Mouse (Mus musculus) embryonic facial prominence, embryonic 14.5 days (tissue): ENCODE results near the gene Ift52. TPM values are rescaled to one million over a fixed set of nuclear protein-coding genes. Genes with fewer than 3 reads are reported as not detected.

Experiments
- ATAC-seq: fragments of 200-750 bp; cut with Nextera tagmentation; 2 replicates; pipeline ENCODE4 v1.8.0; 2017; ENCODE audit warnings: low read depth, moderate number of reproducible peaks, moderate TSS enrichment
- DNase-seq: peaks from one replicate; pipeline ENCODE4 v3.0.0-alpha.2; 2015; ENCODE audit warnings: low spot score
- H3K27ac ChIP-seq: fragments of 300-500 bp; sonication (generic); replicated peaks from 2 replicates; pipeline ENCODE4 v1.5.1; 2014; ENCODE audit warnings: low read depth, mild to moderate bottlenecking, low read length, moderate library complexity
- H3K27me3 ChIP-seq: fragments of 300-500 bp; sonication (generic); replicated peaks from 2 replicates; pipeline ENCODE4 v1.6.1; 2014; ENCODE audit warnings: low read length; ENCODE audit not compliant: control insufficient read depth, insufficient read depth
- H3K36me3 ChIP-seq: fragments of 300-500 bp; sonication (generic); 2 replicates; pipeline ENCODE4 v1.6.1; 2014; ENCODE audit warnings: low read length, mixed read lengths; ENCODE audit not compliant: control insufficient read depth, insufficient read depth
- H3K4me1 ChIP-seq: fragments of 300-500 bp; sonication (generic); 2 replicates; pipeline ENCODE4 v1.6.1; 2014; ENCODE audit warnings: antibody characterized with exemption, low read length; ENCODE audit not compliant: control insufficient read depth, insufficient read depth
- H3K4me2 ChIP-seq: fragments of 300-500 bp; sonication (generic); 2 replicates; pipeline ENCODE4 v1.6.1; 2014; ENCODE audit warnings: low read depth, mild to moderate bottlenecking, low read length, moderate library complexity, mixed read lengths
- H3K4me3 ChIP-seq: fragments of 300-500 bp; sonication (generic); 2 replicates; pipeline ENCODE4 v1.5.1; 2014; ENCODE audit warnings: low read depth, mild to moderate bottlenecking, low read length
- H3K9ac ChIP-seq: fragments of 300-500 bp; sonication (generic); 2 replicates; pipeline ENCODE4 v1.6.1; 2014; ENCODE audit warnings: low read depth, mild to moderate bottlenecking, low read length, moderate library complexity, mixed read lengths
- H3K9me3 ChIP-seq: fragments of 300-500 bp; sonication (generic); 2 replicates; pipeline ENCODE4 v1.6.1; 2016; ENCODE audit warnings: low read length; ENCODE audit not compliant: control insufficient read depth
- WGBS: fragments of 180-500 bp; shearing (Covaris S2); extraction: QIAGEN DNeasy Blood & Tissue Kit; methylation state at CpG from one replicate; pipeline ENCODE4 v1.1.7; 2014; 5-methylcytosine and 5-hydroxymethylcytosine counted together
- polyA plus RNA-seq: library from polyadenylated mRNA; unstranded; fragments of >200 nt; fragmentation: Nextera tagmentation; extraction: Ambion mirVana; gene quantifications from 2 replicates; pipeline ENCODE4 v1.2.1, GENCODE M21; 2014

Gene Ift52
- polyA plus RNA-seq, 1 experiment from 2014 or later: 40.6 TPM

DNA sequence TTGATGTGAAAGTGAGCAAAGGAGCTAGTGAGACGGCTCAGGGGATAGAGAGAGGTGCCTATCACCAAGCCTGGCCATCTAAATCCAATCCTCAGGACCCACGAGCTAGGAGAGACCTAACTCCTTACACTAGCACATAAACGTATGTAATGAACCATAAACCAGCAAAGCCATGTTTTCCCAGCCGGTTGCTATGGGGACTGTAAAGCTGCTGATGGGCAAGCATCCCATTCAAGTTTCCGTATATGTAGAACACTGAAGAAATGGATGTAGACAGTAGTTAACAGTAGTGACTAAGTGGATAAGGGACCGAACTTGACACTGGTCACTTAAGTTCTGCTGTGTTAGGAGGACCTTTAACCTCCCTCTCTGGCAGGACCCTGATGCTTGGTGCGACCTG lies 56.9 kb downstream of the Ift52 start:
- Histone ChIP-seq H3K27ac (no peak overlapping the region), H3K27me3 (no peaks in the 10 kb centered on the region), H3K9me3 (no peaks in the 10 kb centered on the region), H3K36me3 (peaks cover 16% of the 10 kb centered on the region; the same call in 1 of the 2 replicates), H3K9ac (no peak overlapping the region), H3K4me2 (no peak overlapping the region), H3K4me3 (no peak overlapping the region), H3K4me1 (no peaks in the 10 kb centered on the region)
- ATAC-seq: no peak
- DNase-seq: no peak
- 71% methylated on average over 7 of the region's 7 CpGs for WGBS

DNA sequence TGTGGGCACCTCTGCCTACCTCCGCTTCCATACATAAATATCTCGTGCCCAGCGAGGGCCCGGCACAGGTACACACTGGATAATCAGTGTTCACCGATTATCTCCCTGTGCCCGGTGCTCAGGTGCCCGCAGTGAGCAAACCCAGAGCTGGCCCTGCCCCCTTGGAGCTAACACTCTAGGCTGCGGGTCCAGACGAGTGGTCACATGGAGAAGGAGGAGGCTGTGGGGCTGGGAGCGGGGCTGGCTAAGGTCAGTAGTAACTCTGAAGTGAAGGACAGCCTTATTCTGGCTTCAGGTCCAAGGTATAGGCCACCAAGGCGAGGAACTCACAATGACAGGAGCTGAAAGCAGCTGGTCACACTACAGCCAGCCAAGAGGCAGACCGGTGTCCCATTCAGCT lies 57.7 kb downstream of the Ift52 start:
- no peak for ATAC-seq
- DNase-seq: no peak

DNA sequence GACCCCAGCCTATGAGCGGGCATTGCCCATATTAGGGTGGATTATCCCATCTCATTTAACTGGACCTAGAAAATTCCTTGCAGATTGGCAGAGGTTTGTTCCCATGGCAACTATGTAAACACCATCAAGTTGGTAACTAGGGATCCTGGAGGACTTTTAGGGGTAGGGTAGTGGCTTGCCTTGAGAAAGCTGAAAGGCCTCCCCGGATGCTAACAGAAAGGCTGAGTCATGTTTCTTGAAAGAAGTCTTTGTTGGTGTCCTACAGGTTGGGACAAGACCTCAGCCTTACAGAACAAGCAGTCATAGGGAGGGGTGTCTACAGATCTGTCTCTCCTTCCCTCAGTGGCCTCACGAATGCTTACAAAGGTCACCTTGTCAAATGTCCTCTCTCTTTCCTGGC lies 58.1 kb downstream of the Ift52 start:
- Histone ChIP-seq H3K4me1 (no peaks in the 10 kb centered on the region), H3K9me3 (no peaks in the 10 kb centered on the region), H3K27me3 (no peaks in the 10 kb centered on the region), H3K36me3 (peaks cover 18% of the 10 kb centered on the region; the same call in 1 of the 2 replicates), H3K4me3 (no peak overlapping the region), H3K27ac (no peak overlapping the region), H3K9ac (no peak overlapping the region), H3K4me2 (no peak overlapping the region)
- 65% methylated on average over 3 of the region's 3 CpGs for WGBS
- ATAC-seq (no peak), DNase-seq (peak; percentile 10)

More for the DNA sequence above, 57.7 kb downstream of the Ift52 start:
- Histone ChIP-seq H3K4me2 (no peak overlapping the region), H3K9ac (no peak overlapping the region), H3K4me3 (no peak overlapping the region), H3K27me3 (no peaks in the 10 kb centered on the region), H3K36me3 (peaks cover 17% of the 10 kb centered on the region; the same call in 1 of the 2 replicates), H3K9me3 (no peaks in the 10 kb centered on the region), H3K4me1 (no peaks in the 10 kb centered on the region), H3K27ac (no peak overlapping the region)
- 92% methylated on average over 12 of the region's 12 CpGs for WGBS

DNA sequence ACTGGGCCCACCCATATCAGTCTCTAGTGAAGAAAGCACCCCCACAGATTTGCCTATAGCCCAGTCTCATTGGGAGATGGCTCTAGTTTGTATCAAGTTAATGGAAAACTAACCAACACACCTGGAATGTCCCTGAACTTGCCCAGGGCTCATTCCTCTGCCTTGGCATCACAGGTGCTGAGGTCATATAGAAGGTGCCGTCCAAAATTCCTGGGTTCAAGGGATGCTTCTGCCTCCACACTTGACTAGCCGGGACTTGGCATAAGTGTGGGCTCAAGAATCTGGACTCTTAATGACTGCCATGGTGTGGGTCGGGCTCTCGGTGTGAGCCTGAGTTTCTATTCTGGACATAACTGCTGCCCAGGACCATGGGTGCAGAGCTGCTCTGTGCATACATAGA lies 61.9 kb downstream of the Ift52 start:
- Histone ChIP-seq H3K4me2 (no peak overlapping the region), H3K9me3 (no peaks in the 10 kb centered on the region), H3K27ac (no peak overlapping the region), H3K36me3 (peaks cover 17% of the 10 kb centered on the region; the same call in 1 of the 2 replicates), H3K27me3 (no peaks in the 10 kb centered on the region), H3K4me3 (no peak overlapping the region), H3K4me1 (no peaks in the 10 kb centered on the region), H3K9ac (no peak overlapping the region)
- WGBS: 93% methylated on average over 4 of the region's 4 CpGs
- ATAC-seq (no peak), DNase-seq (no peak)

DNA sequence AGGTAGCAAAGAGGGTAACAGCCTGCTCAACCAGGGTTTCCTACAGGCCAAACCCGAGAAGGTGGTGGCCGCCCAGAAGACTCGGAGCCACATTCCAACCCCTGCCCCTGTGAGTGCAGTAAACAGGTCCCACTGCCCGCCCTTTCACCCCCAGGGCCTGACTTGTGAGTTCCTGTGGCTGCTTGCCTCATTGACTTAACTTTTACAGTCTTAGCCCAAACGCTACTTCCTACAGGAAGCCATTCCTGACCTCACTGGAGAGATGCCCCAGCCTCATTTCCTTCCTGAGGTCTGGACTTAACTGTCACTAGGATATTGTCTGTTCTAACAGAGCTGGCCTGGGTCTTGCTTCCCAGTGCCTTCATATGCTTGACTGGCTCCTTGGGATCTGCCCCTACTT lies 65.4 kb downstream of the Ift52 start:
- 78% methylated on average over 2 of the region's 5 CpGs for WGBS
- Histone ChIP-seq H3K4me2 (no peak overlapping the region), H3K27me3 (no peaks in the 10 kb centered on the region), H3K36me3 (peaks cover 12% of the 10 kb centered on the region; the same call in 1 of the 2 replicates), H3K4me3 (no peak overlapping the region), H3K9me3 (no peaks in the 10 kb centered on the region), H3K4me1 (no peaks in the 10 kb centered on the region), H3K27ac (no peak overlapping the region), H3K9ac (no peak overlapping the region)
- DNase-seq: no peak
- ATAC-seq: no peak

DNA sequence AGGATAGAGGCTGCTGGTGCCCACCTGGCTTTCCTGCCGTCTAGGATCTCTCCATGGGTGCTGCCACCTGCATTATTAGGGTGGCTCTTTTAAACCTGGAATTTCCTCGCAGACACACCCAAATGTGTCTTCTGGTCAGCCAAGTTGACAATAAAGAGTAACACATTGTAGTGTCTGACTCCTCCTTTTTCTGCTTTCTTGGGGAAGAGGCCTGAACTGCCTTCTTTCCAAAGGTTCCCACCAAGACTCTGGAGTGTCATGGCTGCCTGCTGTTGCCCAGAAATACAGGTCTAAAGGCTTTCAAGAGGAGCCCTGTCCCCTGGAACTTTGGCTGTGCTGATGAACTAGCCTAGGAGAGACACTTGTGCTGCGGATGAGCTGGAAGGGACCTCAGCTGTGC lies 67.4 kb downstream of the Ift52 start:
- Histone ChIP-seq H3K27me3 (no peaks in the 10 kb centered on the region), H3K27ac (no peak overlapping the region), H3K4me2 (no peak overlapping the region), H3K36me3 (peaks cover 12% of the 10 kb centered on the region; the same call in 1 of the 2 replicates), H3K4me3 (no peak overlapping the region), H3K9me3 (no peaks in the 10 kb centered on the region), H3K9ac (no peak overlapping the region), H3K4me1 (no peaks in the 10 kb centered on the region)
- DNase-seq (no peak), ATAC-seq (no peak)
- 100% methylated on average over 3 of the region's 3 CpGs for WGBS

DNA sequence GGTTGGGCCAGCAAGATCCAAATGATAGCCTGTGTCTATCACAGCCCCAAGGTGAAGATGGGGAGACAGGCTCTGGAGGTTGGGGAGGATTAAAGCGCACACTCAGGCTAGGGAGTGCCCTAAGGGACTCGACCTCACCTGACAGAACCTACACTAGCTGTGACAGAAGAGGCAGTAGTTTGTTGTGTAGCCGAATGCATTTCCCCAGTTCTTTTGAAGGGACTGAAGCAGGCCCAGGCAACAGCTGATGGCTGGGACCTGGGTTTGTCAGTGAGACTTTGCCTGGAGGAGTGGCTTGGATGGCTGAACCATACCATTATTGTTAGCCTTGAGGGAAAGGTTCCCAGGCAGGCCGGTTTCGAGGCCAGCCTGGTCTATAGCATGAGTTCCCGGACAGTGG lies 67.9 kb downstream of the Ift52 start:
- WGBS: 82% methylated on average over 6 of the region's 6 CpGs
- DNase-seq: no peak
- Histone ChIP-seq H3K9ac (no peak overlapping the region), H3K27ac (no peak overlapping the region), H3K4me3 (no peak overlapping the region), H3K36me3 (peaks cover 9% of the 10 kb centered on the region; the same call in 1 of the 2 replicates), H3K27me3 (no peaks in the 10 kb centered on the region), H3K4me2 (no peak overlapping the region), H3K4me1 (no peaks in the 10 kb centered on the region), H3K9me3 (no peaks in the 10 kb centered on the region)
- ATAC-seq: no peak

DNA sequence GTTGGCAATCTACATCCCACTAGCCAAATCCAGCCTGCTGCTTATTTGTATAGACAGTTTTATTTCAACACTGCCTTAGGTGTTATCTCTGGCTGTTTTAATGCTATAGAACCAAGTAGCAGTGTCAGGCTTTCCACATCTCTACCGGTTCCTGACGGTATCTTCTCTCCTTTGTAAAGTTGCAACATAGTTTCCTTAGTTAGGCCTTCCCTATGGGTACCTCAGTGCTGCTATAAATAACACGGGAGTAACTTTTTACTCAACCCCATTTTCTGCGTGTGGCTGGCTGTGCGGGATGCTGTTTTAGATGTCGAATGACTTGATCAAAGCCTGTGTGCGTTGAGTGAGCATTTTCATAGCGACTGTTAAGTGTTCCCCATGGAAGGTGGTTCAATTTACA lies 69.4 kb downstream of the Ift52 start:
- Histone ChIP-seq H3K4me2 (no peak overlapping the region), H3K4me3 (no peak overlapping the region), H3K4me1 (no peaks in the 10 kb centered on the region), H3K27me3 (no peaks in the 10 kb centered on the region), H3K9ac (no peak overlapping the region), H3K9me3 (no peaks in the 10 kb centered on the region), H3K36me3 (peaks cover 9% of the 10 kb centered on the region; the same call in 1 of the 2 replicates), H3K27ac (no peak overlapping the region)
- 76% methylated on average over 8 of the region's 8 CpGs for WGBS
- DNase-seq (no peak), ATAC-seq (no peak)

DNA sequence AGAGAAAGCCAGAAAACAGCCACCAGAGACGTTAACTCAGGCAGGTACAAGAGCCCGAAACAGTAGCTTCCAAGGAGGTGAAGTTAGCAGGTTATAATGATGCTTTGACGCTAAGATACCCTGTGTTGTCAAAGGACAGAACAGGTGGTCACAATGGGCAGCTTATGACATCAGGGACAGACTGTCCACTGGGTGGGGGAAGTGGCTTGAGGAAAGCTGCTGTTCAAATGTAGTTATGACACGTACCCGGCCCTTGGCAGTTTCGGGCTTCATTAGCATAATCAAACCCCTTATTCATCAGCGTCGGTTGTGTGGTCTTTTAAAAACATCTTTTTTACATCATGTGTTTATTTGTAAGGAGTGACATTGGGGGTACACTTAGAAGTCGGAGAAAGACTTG lies 70.6 kb downstream of the Ift52 start, which contains the start of gene Gtsf1l:
Gtsf1l (minus strand) TSS at position 128 of the 400 bp plus-strand sequence.
- no peak for ATAC-seq
- 80% methylated on average over 9 of the region's 9 CpGs for WGBS

More for the DNA sequence above, 70.6 kb downstream of the Ift52 start, which contains the start of gene Gtsf1l:
- DNase-seq: no peak
- Histone ChIP-seq H3K9ac (no peak within 1 kb of the TSS), H3K36me3 (0 out of 2 replicates have a peak, but pooled peaks cover 5% of the 10 kb centered on the region), H3K4me3 (no peak within 1 kb of the TSS), H3K4me2 (no peak within 1 kb of the TSS), H3K4me1 (no peaks in the 10 kb centered on the region), H3K27ac (no peak within 1 kb of the TSS), H3K27me3 (no peaks in the 10 kb centered on the region), H3K9me3 (no peaks in the 10 kb centered on the region)
